ENCODE assay signal across 1 mouse cellular context in genomic region chr10:17548629-17549580, GRCm38 (mm10).
TF ChIP-seq lines count a peak whose summit lies in the region.

No protein-coding gene starts in this region.

TF ChIP-seq in CH12.LX, 34 proteins besides CTCF, POLR2A, EP300 and RAD21 (continued from another document):
- 0 out of 2 replicates have a peak, but pooled peaks have one; percentile 38 for TF ChIP-seq MXI1 (IDR thresholded peaks at IDR 0.05; ENCODE audit: low read depth, low read length)
- TF ChIP-seq UBTF (IDR thresholded peaks at IDR 0.05; ENCODE audit: low read depth, low read length): no peak
TF ChIP-seq in CH12.LX: peak in this region for 17.
